Mouse (Mus musculus) heart, embryonic 15.5 days (tissue): Measurements from ENCODE around the gene Triobp. TPM values are rescaled to one million over a fixed set of nuclear protein-coding genes. Genes with fewer than 3 reads are reported as not detected.

ENCODE experiments used
- ATAC-seq: fragments of 200-750 bp; cut with Nextera tagmentation; replicated peaks from 2 replicates; pipeline ENCODE4 v1.8.0; 2017; ENCODE audit warnings: low read depth, moderate TSS enrichment; ENCODE audit not compliant: insufficient number of reproducible peaks, insufficient read depth, low FRiP score
- H3K27ac ChIP-seq: fragments of 300-500 bp; sonication (generic); 2 replicates; pipeline ENCODE4 v1.5.1; 2015; ENCODE audit warnings: mild to moderate bottlenecking, inconsistent platforms
- H3K27me3 ChIP-seq: fragments of 300-500 bp; sonication (generic); 2 replicates; pipeline ENCODE4 v1.6.1; 2015; ENCODE audit warnings: inconsistent platforms
- H3K36me3 ChIP-seq: fragments of 300-500 bp; sonication (generic); 2 replicates; pipeline ENCODE4 v1.6.1; 2015; ENCODE audit warnings: mild to moderate bottlenecking, inconsistent platforms
- H3K4me1 ChIP-seq: fragments of 300-500 bp; sonication (generic); replicated peaks from 2 replicates; pipeline ENCODE4 v1.6.1; 2015; ENCODE audit warnings: inconsistent platforms
- H3K4me2 ChIP-seq: fragments of 300-500 bp; sonication (generic); 2 replicates; pipeline ENCODE4 v1.6.1; 2015; ENCODE audit warnings: inconsistent platforms, mild to moderate bottlenecking, moderate library complexity
- H3K4me3 ChIP-seq: fragments of 300-500 bp; sonication (generic); 2 replicates; pipeline ENCODE4 v1.5.1; 2015; ENCODE audit warnings: mild to moderate bottlenecking, inconsistent platforms
- H3K9ac ChIP-seq: fragments of 300-500 bp; sonication (generic); 2 replicates; pipeline ENCODE4 v1.6.1; 2015; ENCODE audit warnings: mild to moderate bottlenecking, inconsistent platforms
- H3K9me3 ChIP-seq: fragments of 300-500 bp; sonication (generic); replicated peaks from 2 replicates; pipeline ENCODE4 v1.6.1; 2016; ENCODE audit warnings: inconsistent platforms
- WGBS: fragments of 180-500 bp; shearing (Covaris S2); methylation state at CpG from one replicate; pipeline ENCODE4 v1.1.7; 2015; ENCODE audit warnings: mixed read lengths; 5-methylcytosine and 5-hydroxymethylcytosine counted together
- polyA plus RNA-seq: library from polyadenylated mRNA; unstranded; fragments of >200 nt; fragmentation: Nextera tagmentation; extraction: Ambion mirVana; gene quantifications from 2 replicates; pipeline ENCODE4 v1.2.1, GENCODE M21; 2015

Triobp gene
- polyA plus RNA-seq, 1 experiment from 2014 or later, result 36.8 TPM

DNA sequence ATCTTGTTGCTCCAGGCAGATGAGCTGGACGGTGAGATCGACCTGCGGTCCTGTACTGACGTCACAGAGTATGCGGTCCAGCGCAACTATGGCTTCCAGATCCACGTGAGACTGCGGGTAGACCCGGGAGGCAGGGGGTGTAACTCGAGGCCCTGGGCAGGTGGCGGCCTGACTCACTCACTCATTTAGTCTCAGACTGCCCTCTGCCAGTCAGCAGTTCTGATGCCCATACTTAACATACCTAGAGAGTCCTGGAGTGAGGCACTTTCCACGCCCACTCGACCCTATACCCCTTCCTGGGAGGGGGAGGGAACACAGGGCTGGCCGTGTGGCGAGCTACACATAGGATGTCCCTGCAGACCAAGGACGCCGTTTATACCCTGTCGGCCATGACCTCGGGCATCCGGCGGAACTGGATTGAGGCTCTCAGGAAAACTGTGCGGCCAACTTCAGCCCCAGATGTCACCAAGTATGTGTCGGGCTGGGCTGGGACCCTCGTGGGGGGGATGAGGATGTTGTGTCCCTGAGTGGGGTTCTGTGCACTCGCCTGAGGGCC, 43.5 kb downstream of the Triobp start:
- no peak for ATAC-seq

GRCm38 (mm10) chr15:78992235-78992634, 44.7 kb downstream of the Triobp start:
- Histone ChIP-seq H3K4me2 (no peak overlapping the region), H3K36me3 (peaks cover 62% of the 10 kb centered on the region), H3K27me3 (no peaks in the 10 kb centered on the region), H3K4me1 (peaks cover 26% of the 10 kb centered on the region), H3K9me3 (no peaks in the 10 kb centered on the region), H3K27ac (no peak overlapping the region), H3K9ac (no peak overlapping the region), H3K4me3 (no peak overlapping the region)
- 89% methylated on average over 7 of the region's 7 CpGs for WGBS
- ATAC-seq, result no peak

More for the DNA sequence above, 43.5 kb downstream of the Triobp start:
- Histone ChIP-seq H3K27ac (no peak overlapping the region), H3K4me1 (peaks cover 38% of the 10 kb centered on the region), H3K4me2 (no peak overlapping the region), H3K4me3 (no peak overlapping the region), H3K36me3 (peaks cover 56% of the 10 kb centered on the region), H3K9ac (no peak overlapping the region), H3K9me3 (no peaks in the 10 kb centered on the region), H3K27me3 (no peaks in the 10 kb centered on the region)
- 94% methylated on average over 25 of the region's 25 CpGs for WGBS

DNA sequence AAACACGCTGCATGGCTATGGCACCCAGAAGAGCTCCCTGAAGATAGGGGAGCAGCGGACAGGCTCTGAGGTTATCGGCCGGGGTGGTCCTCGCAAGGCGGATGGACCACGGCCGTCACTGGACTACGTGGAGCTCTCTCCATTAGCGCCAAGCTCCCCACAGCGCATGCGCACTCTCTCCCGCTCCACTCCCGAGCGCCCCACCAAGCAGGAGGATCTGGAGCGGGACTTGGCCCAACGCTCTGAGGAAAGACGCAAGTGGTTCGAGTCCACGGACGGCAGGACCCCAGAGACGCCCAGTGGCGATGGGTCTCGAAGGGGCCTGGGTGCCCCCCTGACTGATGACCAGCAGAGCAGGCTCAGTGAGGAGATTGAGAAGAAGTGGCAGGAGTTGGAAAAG, 45.4 kb downstream of the Triobp start:
- Histone ChIP-seq H3K9me3 (no peaks in the 10 kb centered on the region), H3K4me3 (no peak overlapping the region), H3K4me1 (peaks cover 22% of the 10 kb centered on the region), H3K4me2 (no peak overlapping the region), H3K36me3 (peaks cover 62% of the 10 kb centered on the region), H3K27ac (no peak overlapping the region), H3K27me3 (no peaks in the 10 kb centered on the region), H3K9ac (no peak overlapping the region)
- 94% methylated on average over 24 of the region's 24 CpGs for WGBS
- no peak for ATAC-seq

- no peak overlapping the region for H3K27ac ChIP-seq
- ATAC-seq, result no peak
- WGBS, result 80% methylated on average over 4 of the region's 4 CpGs
- no peaks in the 10 kb centered on the region for H3K27me3 ChIP-seq
- H3K36me3 ChIP-seq, result peaks cover 69% of the 10 kb centered on the region
- no peak overlapping the region for H3K4me3 ChIP-seq
- H3K4me2 ChIP-seq, result no peak overlapping the region
- no peaks in the 10 kb centered on the region for H3K9me3 ChIP-seq
- no peak overlapping the region for H3K9ac ChIP-seq
- H3K4me1 ChIP-seq, result peaks cover 16% of the 10 kb centered on the region
Measured at GRCm38 (mm10) chr15:78995916-78996315, 48.4 kb downstream of the Triobp start.

- Histone ChIP-seq H3K4me1 (peaks cover 16% of the 10 kb centered on the region), H3K27me3 (no peaks in the 10 kb centered on the region), H3K9me3 (no peaks in the 10 kb centered on the region), H3K4me3 (no peak overlapping the region), H3K9ac (no peak overlapping the region), H3K36me3 (peaks cover 69% of the 10 kb centered on the region), H3K27ac (no peak overlapping the region), H3K4me2 (no peak overlapping the region)
- ATAC-seq, result no peak
- WGBS, result 82% methylated on average over 3 of the region's 3 CpGs
Measured at GRCm38 (mm10) chr15:78996663-78997062, 49.1 kb downstream of the Triobp start.

- 45% methylated on average over 8 of the region's 8 CpGs for WGBS
- no peak for ATAC-seq
Measured at GRCm38 (mm10) chr15:78998348-78998747, 50.8 kb downstream of the Triobp start.

DNA sequence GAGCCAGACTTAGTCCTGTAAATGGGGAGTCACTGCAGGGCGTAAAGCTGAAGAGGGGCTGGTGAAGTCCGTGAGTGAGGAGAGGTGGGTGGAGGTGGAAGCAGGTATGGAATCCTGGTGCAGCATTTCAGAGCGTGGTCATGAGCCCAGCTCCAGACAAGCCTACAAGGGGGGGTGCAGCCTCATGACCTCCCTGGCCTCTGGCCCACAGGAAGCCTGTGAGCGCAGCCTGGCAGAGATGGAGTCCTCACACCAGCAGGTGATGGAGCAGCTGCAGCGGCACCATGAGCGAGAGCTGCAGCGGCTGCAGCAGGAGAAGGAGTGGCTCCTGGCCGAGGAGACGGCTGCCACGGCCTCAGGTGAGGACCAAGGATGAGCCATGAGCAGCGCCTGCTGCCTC, 52.1 kb downstream of the Triobp start:
- H3K9ac ChIP-seq, result no peak overlapping the region
- H3K27ac ChIP-seq, result no peak overlapping the region
- 87% methylated on average over 11 of the region's 11 CpGs for WGBS
- H3K9me3 ChIP-seq, result no peaks in the 10 kb centered on the region
- ATAC-seq, result no peak
- no peaks in the 10 kb centered on the region for H3K27me3 ChIP-seq
- no peak overlapping the region for H3K4me3 ChIP-seq
- peaks cover 67% of the 10 kb centered on the region for H3K36me3 ChIP-seq
- no peak overlapping the region for H3K4me2 ChIP-seq
- peaks cover 20% of the 10 kb centered on the region for H3K4me1 ChIP-seq

More at GRCm38 (mm10) chr15:78998348-78998747, 50.8 kb downstream of the Triobp start:
- H3K36me3 ChIP-seq, result peaks cover 67% of the 10 kb centered on the region
- peak overlapping the region; percentile 48 for H3K27ac ChIP-seq
- H3K9me3 ChIP-seq, result no peaks in the 10 kb centered on the region
- no peaks in the 10 kb centered on the region for H3K27me3 ChIP-seq
- no peak overlapping the region for H3K9ac ChIP-seq
- H3K4me1 ChIP-seq, result peaks cover 20% of the 10 kb centered on the region
- H3K4me3 ChIP-seq, result no peak overlapping the region
- no peak overlapping the region for H3K4me2 ChIP-seq

GRCm38 (mm10) chr15:79000357-79000791, 52.9 kb downstream of the Triobp start:
- no peak overlapping the region for H3K4me2 ChIP-seq
- WGBS, result 81% methylated on average over 7 of the region's 7 CpGs
- H3K9me3 ChIP-seq, result no peaks in the 10 kb centered on the region
- H3K4me1 ChIP-seq, result peaks cover 20% of the 10 kb centered on the region
- no peak overlapping the region for H3K9ac ChIP-seq
- H3K27me3 ChIP-seq, result no peaks in the 10 kb centered on the region
- no peak overlapping the region for H3K27ac ChIP-seq
- no peak for ATAC-seq
- no peak overlapping the region for H3K4me3 ChIP-seq
- peaks cover 66% of the 10 kb centered on the region for H3K36me3 ChIP-seq

- H3K27me3 ChIP-seq, result no peaks in the 10 kb centered on the region
- no peaks in the 10 kb centered on the region for H3K9me3 ChIP-seq
- H3K4me3 ChIP-seq, result no peak overlapping the region
- no peak overlapping the region for H3K4me2 ChIP-seq
- no peak overlapping the region for H3K27ac ChIP-seq
- ATAC-seq, result no peak
- H3K36me3 ChIP-seq, result peaks cover 67% of the 10 kb centered on the region
- peaks cover 20% of the 10 kb centered on the region for H3K4me1 ChIP-seq
- no peak overlapping the region for H3K9ac ChIP-seq
- 86% methylated on average over 5 of the region's 5 CpGs for WGBS
Measured at GRCm38 (mm10) chr15:79001559-79001958, 54.0 kb downstream of the Triobp start.

DNA sequence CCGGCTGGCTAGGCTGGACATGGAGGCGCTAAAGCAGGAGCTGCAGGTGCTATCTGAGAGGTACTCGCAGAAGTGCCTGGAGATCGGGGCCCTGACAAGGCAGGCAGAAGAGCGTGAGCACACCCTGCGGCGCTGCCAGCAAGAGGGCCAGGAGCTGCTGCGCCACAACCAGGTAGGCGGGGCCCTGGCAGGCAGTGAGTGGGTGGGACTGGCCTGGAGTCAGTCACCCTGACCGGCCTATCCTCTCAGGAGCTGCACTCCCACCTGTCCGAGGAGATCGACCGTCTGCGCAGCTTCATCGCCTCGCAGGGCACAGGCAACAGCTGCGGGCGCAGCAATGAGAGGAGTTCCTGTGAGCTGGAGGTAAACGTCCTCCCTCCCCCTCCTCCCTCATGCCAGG, 54.5 kb downstream of the Triobp start:
- 54% methylated on average over 19 of the region's 19 CpGs for WGBS
- Histone ChIP-seq H3K36me3 (peaks cover 66% of the 10 kb centered on the region), H3K9me3 (no peaks in the 10 kb centered on the region), H3K27ac (no peak overlapping the region), H3K4me1 (peaks cover 20% of the 10 kb centered on the region), H3K27me3 (no peaks in the 10 kb centered on the region), H3K4me3 (no peak overlapping the region), H3K9ac (no peak overlapping the region), H3K4me2 (no peak overlapping the region)
- ATAC-seq, result no peak

DNA sequence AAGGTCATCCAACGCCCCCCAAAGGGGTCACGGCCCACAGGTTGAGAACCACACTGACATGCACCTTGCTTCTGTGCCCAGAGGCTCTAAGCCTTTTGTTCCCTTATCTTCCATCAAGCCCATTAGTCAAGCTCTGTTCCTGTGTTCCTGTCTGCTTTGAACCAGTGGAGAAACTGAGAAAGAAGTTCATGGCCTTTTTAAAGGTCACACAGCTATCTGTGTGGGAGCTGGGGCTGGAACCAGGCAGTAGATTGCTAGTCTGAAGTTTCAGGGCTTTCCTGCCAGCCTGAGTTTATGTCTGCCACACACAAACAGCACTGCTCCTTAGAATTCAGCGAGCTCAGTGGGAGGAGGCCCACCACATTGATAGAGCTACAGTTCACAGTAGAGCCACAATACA, 55.6 kb downstream of the Triobp start:
- H3K27me3 ChIP-seq, result no peaks in the 10 kb centered on the region
- peaks cover 16% of the 10 kb centered on the region for H3K4me1 ChIP-seq
- no peak overlapping the region for H3K27ac ChIP-seq
- no peak for ATAC-seq
- H3K4me3 ChIP-seq, result no peak overlapping the region
- H3K9me3 ChIP-seq, result no peaks in the 10 kb centered on the region
- H3K36me3 ChIP-seq, result peaks cover 66% of the 10 kb centered on the region
- no peak overlapping the region for H3K4me2 ChIP-seq
- 80% methylated on average over 3 of the region's 3 CpGs for WGBS
- H3K9ac ChIP-seq, result no peak overlapping the region

- H3K4me3 ChIP-seq, result no peak overlapping the region
- H3K27ac ChIP-seq, result no peak overlapping the region
- H3K9me3 ChIP-seq, result no peaks in the 10 kb centered on the region
- no peaks in the 10 kb centered on the region for H3K27me3 ChIP-seq
- H3K36me3 ChIP-seq, result peaks cover 56% of the 10 kb centered on the region
- WGBS, result 89% methylated on average over 9 of the region's 9 CpGs
- H3K9ac ChIP-seq, result no peak overlapping the region
- ATAC-seq, result no peak
- no peak overlapping the region for H3K4me2 ChIP-seq
- H3K4me1 ChIP-seq, result peaks cover 7% of the 10 kb centered on the region; the same call in 1 of the 2 replicates
Measured at GRCm38 (mm10) chr15:79005581-79005980, 58.1 kb downstream of the Triobp start.
